Mouse (Mus musculus) regulatory T cell (primary cell): Measurements from ENCODE around the gene Nfyc.

Source experiments
- in situ Hi-C: fragments of 300-600 bp; cut with MboI, MseI; formaldehyde crosslinking; loops from one replicate; pipeline ENCODE4 v1.15.1; 2025; ENCODE audit warnings: high pct_unique_total_duplicates

Gene Nfyc

GRCm38 (mm10) chr4:120717591-120717990, 113.8 kb downstream of the Nfyc start:
- in situ Hi-C loops: no loop called here

DNA sequence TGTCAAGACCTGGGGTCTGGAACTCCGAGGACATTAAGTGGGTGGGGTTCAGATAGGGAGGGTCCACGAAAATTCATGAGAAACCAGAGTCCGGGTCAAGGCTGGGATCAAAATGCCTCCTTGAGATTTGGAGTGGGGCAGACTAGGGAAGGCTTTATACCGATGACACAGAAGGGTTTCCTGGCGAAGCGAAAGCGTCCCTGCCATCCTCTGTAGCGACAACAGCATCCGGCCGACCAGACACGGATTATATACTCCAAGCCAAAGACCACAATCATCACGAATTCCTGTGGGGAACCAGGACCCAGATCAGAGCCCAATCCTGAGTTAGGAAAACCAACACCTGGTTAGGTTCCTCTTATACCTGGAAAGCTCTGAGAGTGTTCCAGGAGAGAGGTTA, 114.6 kb downstream of the Nfyc start:
- in situ Hi-C loops: no loop called here

DNA sequence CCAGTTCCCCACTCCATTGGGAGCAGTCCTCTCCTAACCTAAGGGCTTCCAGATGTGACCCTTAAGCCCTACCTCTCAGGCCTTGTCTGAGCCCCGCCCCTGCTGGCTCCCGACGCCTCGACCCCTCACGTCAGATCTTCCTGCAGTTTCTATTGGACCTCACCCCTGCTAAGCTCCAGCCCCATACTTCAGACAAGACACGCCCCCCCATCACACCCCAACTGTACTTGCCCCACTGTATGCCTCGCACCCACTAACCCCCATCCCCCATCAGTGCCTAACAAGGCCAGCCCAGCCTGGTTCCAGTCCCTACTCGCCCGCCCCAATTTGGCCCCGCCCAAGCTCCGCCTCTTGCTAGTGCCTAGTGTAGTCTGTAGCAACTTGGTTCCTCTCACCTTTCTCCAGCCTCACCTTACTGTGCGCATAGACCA, 115.2 kb downstream of the Nfyc start:
- in situ Hi-C loops: no loop called here

DNA sequence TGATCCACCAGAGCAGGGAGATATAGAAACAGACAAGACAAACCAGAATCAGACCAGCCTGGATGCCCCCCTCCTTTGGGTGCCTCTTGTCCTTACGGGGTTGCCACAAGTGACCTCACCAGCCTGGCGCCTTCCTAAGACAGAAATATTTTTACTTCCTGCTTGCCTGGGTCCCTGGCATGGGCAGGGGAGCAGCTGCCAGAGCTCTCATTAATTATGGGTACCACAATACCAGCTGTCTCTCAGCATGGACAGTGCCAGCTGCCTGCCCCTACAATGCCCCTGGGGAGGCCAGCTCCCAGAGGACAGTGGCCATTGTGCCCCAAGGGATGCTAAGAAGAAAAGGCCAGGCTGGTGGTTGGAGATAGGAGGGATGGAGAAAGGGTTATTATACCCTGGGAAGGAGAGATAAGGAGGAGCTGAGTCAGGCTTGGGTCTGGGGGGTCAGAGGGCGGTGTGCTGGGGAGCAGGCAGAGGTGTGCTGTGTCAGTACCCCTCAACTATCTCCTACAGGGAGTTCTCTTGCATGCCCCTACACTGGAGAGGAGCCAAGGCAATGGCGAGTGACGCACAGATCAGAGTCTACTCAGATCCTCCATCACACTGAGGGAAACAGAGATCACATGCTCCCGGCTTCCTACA, 117.4 kb downstream of the Nfyc start:
- in situ Hi-C loops: no loop called here

DNA sequence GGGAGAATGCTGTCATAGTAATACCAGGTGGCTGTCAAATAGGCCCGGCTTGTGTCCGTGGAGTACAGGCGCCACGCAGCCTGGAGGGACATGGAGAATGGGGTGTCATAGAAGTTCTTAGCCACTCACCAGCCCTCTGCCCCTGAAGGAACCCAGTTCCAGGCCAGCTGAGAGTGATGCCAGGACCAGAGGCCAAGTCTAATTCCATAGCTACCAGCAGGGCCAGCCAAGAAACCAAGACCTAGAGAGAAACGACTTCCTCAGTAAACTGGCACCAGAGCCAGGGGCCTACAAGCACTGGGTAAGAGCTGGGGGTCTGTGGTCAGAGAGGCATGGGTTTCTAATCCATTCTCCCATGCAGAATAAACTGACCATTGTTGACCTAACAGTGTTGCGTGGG, 118.4 kb downstream of the Nfyc start:
- in situ Hi-C loops: no loop called here

DNA sequence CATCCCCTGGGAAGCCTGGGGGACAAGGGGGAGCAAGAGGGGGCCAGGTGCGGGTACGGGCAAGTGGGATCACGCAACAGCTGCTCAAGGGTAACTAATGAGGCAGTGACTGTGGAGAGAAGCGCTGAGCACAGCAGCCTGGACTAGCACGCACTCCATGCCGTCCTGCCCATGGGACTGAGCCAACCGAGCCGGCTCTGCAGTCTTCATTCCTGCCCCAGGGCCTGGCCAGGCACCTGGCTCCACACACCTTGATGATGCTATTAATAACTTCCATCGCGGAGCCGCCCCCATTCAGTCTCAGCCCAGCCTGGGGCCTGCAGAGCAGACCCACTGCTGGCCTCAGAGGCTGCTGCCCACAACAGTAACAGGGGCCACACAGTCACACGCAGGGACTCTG, 119.1 kb downstream of the Nfyc start:
- in situ Hi-C loops: no loop called here
